Mouse (Mus musculus) ES-Bruce4 (cell line): Measurements from ENCODE around the gene Mindy4b-ps.

ENCODE experiments used
- CTCF ChIP-seq: IDR thresholded peaks from one replicate; pipeline ENCODE4 v1.8.1; 2011; ENCODE audit warnings: low read depth, low read length
- EP300 ChIP-seq: IDR thresholded peaks from 2 replicates; pipeline ENCODE4 v1.6.1; 2011; ENCODE audit warnings: low read depth, low read length; ENCODE audit not compliant: insufficient read depth
- POLR2A ChIP-seq: IDR thresholded peaks from one replicate; pipeline ENCODE4 v1.8.1; 2011; ENCODE audit warnings: low read length; ENCODE audit not compliant: insufficient read depth

DNA sequence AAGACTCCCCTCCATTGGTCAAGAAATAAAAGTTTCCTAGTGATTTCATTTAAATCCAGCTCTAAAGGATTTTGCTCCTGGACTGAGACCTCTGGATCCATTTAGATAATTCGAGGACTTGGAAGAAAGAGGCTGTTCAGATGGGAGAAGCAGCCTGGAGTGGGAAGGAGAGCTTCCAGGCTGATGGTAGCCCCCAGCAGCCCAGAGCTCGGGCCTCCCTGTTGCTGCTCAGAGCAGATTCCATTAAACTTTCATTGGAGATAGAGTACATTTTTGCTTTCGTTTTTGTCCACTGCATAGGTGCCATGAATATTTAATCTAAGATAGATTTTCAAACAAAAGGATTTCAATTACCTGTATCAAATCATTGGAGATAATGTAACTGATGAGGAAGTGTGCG, at the start of gene Mindy4b-ps:
- TF ChIP-seq CTCF (no peak), EP300 (no peak), POLR2A (no peak)
